Mouse (Mus musculus): ENCODE data around the gene Fam193b. TPM values are rescaled to one million over a fixed set of nuclear protein-coding genes. Genes with fewer than 3 reads are reported as not detected.

Fam193b gene
- 4.6 TPM for polyA plus RNA-seq (2014; fragmentation: Illumina TruSeq; extraction: RNeasy Lipid Tissue Mini Kit (QIAGEN cat#74804))

GRCm38 (mm10) chr13:55571027-55571751 is at the start of gene Fam193b:
Gene Fam193b, minus strand, starts transcription at chr13:55571120.

GRCm38 (mm10) chr13:55599566-55600540 is 28.9 kb upstream of the Fam193b start, which contains the start of gene B4galt7:
Gene B4galt7, plus strand, starts transcription at chr13:55599896.

GRCm38 (mm10) chr13:55573432-55573831 is 2.5 kb upstream of the Fam193b start, which contains the start of gene Tmed9:
Gene Tmed9, plus strand, starts transcription at chr13:55573732.

GRCm38 (mm10) chr13:55536194-55537175 is 34.4 kb downstream of the Fam193b start, which contains the start of gene Ddx41:
Gene Ddx41, minus strand, starts transcription at chr13:55536658.

GRCm38 (mm10) chr13:55529198-55529915 is 41.6 kb downstream of the Fam193b start, which contains the start of gene Dok3:
Gene Dok3, minus strand, starts transcription at chr13:55529296.

GRCm38 (mm10) chr13:55513111-55513748 is 57.7 kb downstream of the Fam193b start, which contains the start of gene Pdlim7:
Gene Pdlim7, minus strand, starts transcription at chr13:55513676.

Other genes with a start within 250 kb of the Fam193b start
- 3.6 TPM for gene Rab24, start 249.2 kb downstream of the Fam193b start, polyA plus RNA-seq (2014; fragmentation: Illumina TruSeq; extraction: RNeasy Lipid Tissue Mini Kit (QIAGEN cat#74804))
- 0.68 TPM for gene Mxd3, start 241.3 kb downstream of the Fam193b start, polyA plus RNA-seq (2014; fragmentation: Illumina TruSeq; extraction: RNeasy Lipid Tissue Mini Kit (QIAGEN cat#74804))
- 34.2 TPM for gene Lman2, start 208.3 kb downstream of the Fam193b start, polyA plus RNA-seq (2014; fragmentation: Illumina TruSeq; extraction: RNeasy Lipid Tissue Mini Kit (QIAGEN cat#74804))
- gene Rgs14, start 201.4 kb downstream of the Fam193b start, polyA plus RNA-seq (2014; fragmentation: Illumina TruSeq; extraction: RNeasy Lipid Tissue Mini Kit (QIAGEN cat#74804)), result not detected
- not detected for gene Slc34a1, start 172.9 kb downstream of the Fam193b start, polyA plus RNA-seq (2014; fragmentation: Illumina TruSeq; extraction: RNeasy Lipid Tissue Mini Kit (QIAGEN cat#74804))
- not detected for gene Pfn3, start 155.9 kb downstream of the Fam193b start, polyA plus RNA-seq (2014; fragmentation: Illumina TruSeq; extraction: RNeasy Lipid Tissue Mini Kit (QIAGEN cat#74804))
- not detected for gene F12, start 144.3 kb downstream of the Fam193b start, polyA plus RNA-seq (2014; fragmentation: Illumina TruSeq; extraction: RNeasy Lipid Tissue Mini Kit (QIAGEN cat#74804))
- 4.1 TPM for gene Grk6, start 126.0 kb downstream of the Fam193b start, polyA plus RNA-seq (2014; fragmentation: Illumina TruSeq; extraction: RNeasy Lipid Tissue Mini Kit (QIAGEN cat#74804))
- gene Prr7, start 106.9 kb downstream of the Fam193b start, polyA plus RNA-seq (2014; fragmentation: Illumina TruSeq; extraction: RNeasy Lipid Tissue Mini Kit (QIAGEN cat#74804)), result not detected
- 3.1 TPM for gene Dbn1, start 83.0 kb downstream of the Fam193b start, polyA plus RNA-seq (2014; fragmentation: Illumina TruSeq; extraction: RNeasy Lipid Tissue Mini Kit (QIAGEN cat#74804))
- 0.43 TPM for gene Pdlim7, start 57.4 kb downstream of the Fam193b start, polyA plus RNA-seq (2014; fragmentation: Illumina TruSeq; extraction: RNeasy Lipid Tissue Mini Kit (QIAGEN cat#74804))
- gene Dok3, start 41.8 kb downstream of the Fam193b start, polyA plus RNA-seq (2014; fragmentation: Illumina TruSeq; extraction: RNeasy Lipid Tissue Mini Kit (QIAGEN cat#74804)), result not detected
- 2.7 TPM for gene Ddx41, start 34.5 kb downstream of the Fam193b start, polyA plus RNA-seq (2014; fragmentation: Illumina TruSeq; extraction: RNeasy Lipid Tissue Mini Kit (QIAGEN cat#74804))
- gene Tmed9, start 2.6 kb upstream of the Fam193b start, polyA plus RNA-seq (2014; fragmentation: Illumina TruSeq; extraction: RNeasy Lipid Tissue Mini Kit (QIAGEN cat#74804)), result 84.6 TPM
- gene B4galt7, start 28.8 kb upstream of the Fam193b start, polyA plus RNA-seq (2014; fragmentation: Illumina TruSeq; extraction: RNeasy Lipid Tissue Mini Kit (QIAGEN cat#74804)), result 1.7 TPM
- 59.7 TPM for gene Caml, start 51.9 kb upstream of the Fam193b start, polyA plus RNA-seq (2014; fragmentation: Illumina TruSeq; extraction: RNeasy Lipid Tissue Mini Kit (QIAGEN cat#74804))
- 86.1 TPM for gene Ddx46, start 63.9 kb upstream of the Fam193b start, polyA plus RNA-seq (2014; fragmentation: Illumina TruSeq; extraction: RNeasy Lipid Tissue Mini Kit (QIAGEN cat#74804))
- 208 TPM for gene B230219D22Rik, start 122.0 kb upstream of the Fam193b start, polyA plus RNA-seq (2014; fragmentation: Illumina TruSeq; extraction: RNeasy Lipid Tissue Mini Kit (QIAGEN cat#74804))
- gene Txndc15, start 143.5 kb upstream of the Fam193b start, polyA plus RNA-seq (2014; fragmentation: Illumina TruSeq; extraction: RNeasy Lipid Tissue Mini Kit (QIAGEN cat#74804)), result 112 TPM
- gene Pcbd2, start 156.2 kb upstream of the Fam193b start, polyA plus RNA-seq (2014; fragmentation: Illumina TruSeq; extraction: RNeasy Lipid Tissue Mini Kit (QIAGEN cat#74804)), result 14.5 TPM
- gene Catsper3, start 213.4 kb upstream of the Fam193b start, polyA plus RNA-seq (2014; fragmentation: Illumina TruSeq; extraction: RNeasy Lipid Tissue Mini Kit (QIAGEN cat#74804)), result not detected

All from ovary, adult 10 weeks (tissue).